Mouse (Mus musculus) left cerebral cortex, postnatal 10 days (tissue): ENCODE results near the gene Dgcr6. TPM values are rescaled to one million over a fixed set of nuclear protein-coding genes. Genes with fewer than 3 reads are reported as not detected.
"Not testable (repeated sequence)": the region's sequence is repeated elsewhere in the genome, so short reads cannot be mapped to it uniquely, and the experiment has no call there.

Source experiments
- DNase-seq, 2 experiments: peaks; one replicate each; pipeline ENCODE4 v3.0.0; 2021 to 2022; ENCODE audit warnings: low spot score in 2 of 2, mixed read lengths in 1 of 2; ENCODE audit errors: extremely low spot score in 1 of 2
- intact Hi-C: fragments of 180-260 bp; cut with DNase I; formaldehyde crosslinking; loops from one replicate; pipeline ENCODE4 v1.15.1; 2025
- total RNA-seq, 2 experiments: library from RNA; stranded (reverse); gene quantifications; 2 replicates each; pipeline ENCODE4 v1.2.3; 2021

Gene Dgcr6
- 100 to 1,000 TPM; 111 to 120 TPM for total RNA-seq

DNA sequence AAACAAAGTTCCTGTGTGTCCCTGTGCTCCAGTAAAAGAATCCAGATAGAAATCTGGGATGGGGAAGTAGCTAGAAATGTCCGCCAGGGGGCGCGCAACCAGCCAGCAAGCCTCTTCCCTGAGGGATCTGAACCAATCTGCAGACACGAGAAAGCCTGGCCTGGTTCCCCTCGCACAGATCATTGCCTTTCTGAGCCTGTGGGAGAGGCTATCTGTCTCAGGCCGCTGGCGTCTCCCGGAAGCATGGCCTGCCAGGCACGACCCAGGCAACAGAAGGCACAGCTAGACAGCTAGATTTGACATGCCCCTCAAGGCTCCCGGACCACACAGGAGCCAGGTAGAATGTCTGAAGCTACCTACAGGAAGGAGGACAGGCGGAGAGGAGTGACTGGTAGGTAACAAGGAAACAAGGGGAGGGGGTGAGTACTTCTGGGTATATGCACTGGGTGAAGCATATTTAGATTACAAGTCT, at the start of gene Dgcr6:
Gene Dgcr6 (plus strand): TSS at position 130 of the 472 bp plus-strand sequence.
- peak; percentile 77 to 86 for DNase-seq
- intact Hi-C loops = loop anchor here (2.0 kb wide), 1 partner anchor 158 kb away; no protein-coding TSS in a partner anchor

DNA sequence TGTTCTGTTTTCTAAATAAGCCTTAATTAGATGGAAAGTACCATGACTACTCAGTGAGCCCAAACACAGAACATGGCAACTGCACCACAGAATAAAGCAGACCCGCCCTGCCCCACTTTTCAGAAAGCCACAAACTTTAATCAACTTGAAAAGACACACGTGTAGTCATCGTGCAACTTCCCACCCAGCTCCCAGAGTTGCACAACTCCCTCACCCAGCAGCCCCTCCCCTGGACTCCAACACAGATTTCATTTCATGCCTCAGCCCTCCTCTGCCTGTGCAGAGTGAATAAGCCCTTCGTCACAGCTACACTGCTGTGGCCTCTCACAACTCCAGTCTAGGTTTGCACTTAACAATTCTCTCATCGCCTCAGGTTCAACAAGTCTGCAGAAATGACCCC, 48.1 kb upstream of the Dgcr6 start:
- no peak for DNase-seq
- intact Hi-C loops = no loop called here

DNA sequence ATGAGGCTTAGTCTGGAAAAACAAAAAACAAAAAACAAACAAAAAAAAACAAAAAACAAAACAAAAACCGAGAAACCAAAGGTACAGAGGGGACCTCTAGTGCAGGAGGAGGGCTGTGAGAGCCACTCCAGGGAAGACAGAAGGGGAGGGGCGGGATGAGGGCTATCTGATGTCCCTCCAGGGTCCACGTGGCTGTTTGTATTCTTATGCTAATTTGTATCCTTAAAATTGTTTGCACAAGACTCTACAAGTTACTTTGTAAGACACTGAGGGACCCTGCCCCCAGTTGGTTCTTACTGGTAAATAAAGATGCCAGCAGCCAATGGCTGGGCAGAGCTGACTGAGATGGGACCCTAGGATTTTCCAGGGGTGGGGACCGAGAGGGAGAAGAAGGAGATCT, 45.6 kb upstream of the Dgcr6 start:
- no peak for DNase-seq
- intact Hi-C loops = no loop called here

DNA sequence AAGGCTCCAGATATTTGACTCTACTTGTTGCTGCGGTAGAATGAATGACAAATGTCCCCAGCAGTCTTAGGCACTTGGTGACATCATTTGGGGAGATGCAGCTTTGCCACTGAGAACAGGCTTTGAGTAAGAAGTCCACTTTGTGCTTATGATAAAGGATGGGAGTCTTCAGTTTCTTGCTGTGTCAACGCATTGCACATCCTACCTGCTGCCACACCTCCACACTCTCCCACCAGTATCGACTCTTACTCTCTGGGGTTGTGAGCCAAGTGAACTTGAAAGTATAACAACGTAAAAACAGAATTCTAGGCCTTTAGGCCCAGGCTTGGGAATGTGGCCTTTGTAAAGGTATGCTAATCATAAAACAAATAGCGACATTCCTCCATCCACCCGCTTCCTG, 41.6 kb upstream of the Dgcr6 start:
- intact Hi-C loops = no loop called here
- no peak for DNase-seq

DNA sequence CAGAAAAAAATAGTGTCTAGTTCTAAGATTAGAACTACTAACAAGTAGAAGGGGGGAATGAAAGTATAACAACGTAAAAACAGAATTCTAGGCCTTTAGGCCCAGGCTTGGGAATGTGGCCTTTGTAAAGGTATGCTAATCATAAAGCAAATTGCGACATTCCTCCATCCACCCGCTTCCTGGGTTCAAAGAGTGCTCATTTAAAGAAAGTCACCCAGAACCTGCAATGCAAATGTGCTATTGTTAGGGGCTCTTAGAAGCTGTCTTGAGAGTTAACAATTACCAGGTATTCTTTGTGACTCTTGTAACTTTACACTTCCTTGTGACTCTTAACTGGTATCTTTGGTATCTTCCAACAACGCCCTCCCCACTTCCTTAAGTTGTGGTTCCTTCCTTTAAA, 36.2 kb upstream of the Dgcr6 start:
- intact Hi-C loops = not testable (repeated sequence)

DNA sequence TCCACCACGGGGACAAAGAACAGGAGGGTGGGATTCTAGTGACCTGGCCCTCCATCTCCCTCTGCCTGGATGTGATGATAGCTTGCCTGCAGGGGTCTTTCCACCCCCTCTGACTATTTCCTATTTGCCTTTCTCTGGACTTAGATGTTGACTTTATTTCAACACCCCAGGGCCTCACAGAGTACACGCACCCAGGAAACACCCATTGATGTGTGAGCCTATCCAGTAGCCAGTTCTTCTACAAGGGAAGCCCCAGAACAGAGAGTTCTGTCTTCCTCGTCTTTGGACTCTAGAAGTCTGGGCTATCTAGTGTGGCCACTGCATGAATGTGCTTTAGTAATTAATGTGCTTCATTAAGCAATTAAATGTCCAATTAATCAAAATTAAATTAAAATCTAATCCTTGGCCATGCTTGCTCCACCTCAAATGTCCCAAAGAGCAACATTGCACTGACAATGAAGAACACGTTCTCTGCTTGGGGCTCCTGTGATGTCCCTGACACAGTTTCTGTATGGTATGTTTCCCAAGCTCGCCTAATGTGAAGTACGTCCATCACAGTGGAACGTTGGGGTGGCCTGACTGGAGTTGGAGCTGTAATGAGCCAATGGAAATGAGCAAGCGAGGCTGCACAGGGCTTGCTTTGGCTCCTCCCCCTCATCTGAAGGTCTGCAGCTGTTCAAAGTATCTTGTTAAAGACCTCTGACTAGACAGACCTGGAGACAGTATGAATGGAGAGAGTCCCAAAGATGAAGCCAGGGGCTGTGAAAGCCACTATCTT, 29.7 kb upstream of the Dgcr6 start:
- intact Hi-C loops = no loop called here
- no peak for DNase-seq

More for the DNA sequence above, 36.2 kb upstream of the Dgcr6 start:
- not testable (repeated sequence) for DNase-seq

DNA sequence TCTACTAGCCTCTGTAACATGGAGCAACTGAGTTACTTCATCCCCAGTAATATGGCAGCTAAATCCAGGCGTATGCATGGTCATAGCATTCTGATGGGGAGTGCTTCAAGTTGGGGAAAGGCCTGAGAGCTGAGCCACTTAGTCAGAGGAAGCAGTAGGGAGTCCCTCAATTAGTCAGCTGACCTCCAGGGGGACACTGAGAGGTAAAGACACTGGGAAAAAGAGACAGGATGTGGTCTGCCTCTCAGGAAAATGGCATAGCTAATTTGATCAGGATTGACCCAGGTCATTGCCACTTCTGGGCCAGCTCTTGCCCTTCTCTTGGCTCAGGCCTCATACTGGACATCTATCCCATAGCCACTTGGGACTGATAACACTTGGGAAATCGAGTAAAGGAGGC, 25.3 kb upstream of the Dgcr6 start:
- intact Hi-C loops = no loop called here
- DNase-seq = no peak

DNA sequence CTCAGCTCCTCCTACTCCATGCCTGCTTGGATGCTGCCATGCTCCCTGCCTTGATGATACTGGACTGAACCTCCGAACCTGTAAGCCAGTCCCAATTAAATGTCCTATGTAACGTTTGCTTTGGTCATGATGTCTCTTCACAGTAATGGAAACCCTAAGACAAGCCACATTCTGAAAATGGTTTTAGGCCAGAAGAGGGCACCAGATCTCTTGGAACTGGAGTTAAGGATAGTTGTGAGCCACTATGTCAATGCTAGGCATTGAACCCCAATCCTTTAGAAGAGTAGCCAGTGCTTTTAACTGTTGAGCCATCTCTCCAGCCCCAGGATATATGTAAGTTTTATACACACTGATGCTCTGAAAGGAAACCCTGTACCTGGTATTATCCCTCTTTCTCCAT, 20.9 kb upstream of the Dgcr6 start:
- intact Hi-C loops = no loop called here
- no peak for DNase-seq

DNA sequence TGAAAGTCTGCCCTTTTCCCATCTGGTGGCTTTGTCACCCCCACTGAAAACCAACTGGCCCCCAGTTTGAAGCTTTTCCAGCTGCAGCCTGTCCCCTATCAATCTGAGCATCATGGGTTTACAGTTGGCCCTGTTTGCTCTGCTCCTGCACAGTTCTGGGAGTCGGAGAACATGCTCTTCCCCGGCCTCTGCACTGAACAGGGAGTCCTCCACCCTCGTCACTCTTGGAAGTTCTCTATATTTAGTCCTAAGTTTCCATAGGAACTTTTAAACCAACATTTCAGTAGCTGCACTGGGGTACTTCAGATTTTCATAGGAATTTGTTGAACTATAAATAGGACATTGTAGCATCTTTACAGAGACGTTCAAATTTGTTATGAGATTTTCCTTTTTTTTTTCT, 19.4 kb upstream of the Dgcr6 start:
- no peak for DNase-seq
- intact Hi-C loops = no loop called here

DNA sequence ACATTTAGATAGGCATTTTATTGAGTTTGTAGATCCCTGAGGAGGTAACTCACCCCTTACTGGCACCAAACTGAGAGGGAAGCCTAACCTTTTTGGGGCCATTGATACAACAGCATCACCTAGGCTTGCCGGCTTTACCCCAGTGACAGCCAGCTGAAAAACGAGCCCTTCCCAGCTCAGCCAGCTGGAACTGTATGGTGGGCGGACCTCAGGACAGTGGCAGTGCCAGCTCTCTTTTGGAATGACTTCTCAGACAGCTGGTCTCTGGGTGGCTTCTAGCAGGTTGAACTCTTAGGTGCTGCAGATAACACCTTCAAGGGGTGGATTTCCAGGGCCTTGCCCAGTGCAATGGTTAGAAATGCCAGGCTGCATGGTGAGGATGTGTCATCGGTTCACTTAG, 18.4 kb upstream of the Dgcr6 start:
- intact Hi-C loops = no loop called here

DNA sequence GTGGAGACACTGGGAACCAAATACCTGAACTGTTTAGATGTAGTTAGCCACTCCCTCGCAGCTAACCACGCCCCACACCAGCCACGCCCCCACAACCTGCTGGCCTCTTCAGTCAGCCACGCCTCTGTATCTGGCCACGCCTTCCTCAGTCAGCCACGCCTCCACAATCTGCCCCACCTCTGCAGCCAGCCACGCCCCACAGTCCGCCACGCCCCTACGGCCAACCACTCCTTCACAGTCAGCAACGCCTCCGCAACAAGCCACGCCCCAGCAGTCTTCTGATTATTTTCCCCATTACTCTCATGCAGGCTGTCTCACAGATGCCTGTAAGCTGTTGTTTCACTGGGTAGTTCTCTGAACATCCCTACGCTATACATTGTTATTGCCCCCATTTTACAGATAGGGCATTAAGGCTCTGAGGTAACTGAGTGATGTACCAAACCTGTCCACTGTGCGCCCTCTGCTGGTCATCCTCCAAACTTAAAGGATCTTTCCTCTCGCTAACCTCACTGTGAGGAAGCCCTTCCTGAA, 16.2 kb upstream of the Dgcr6 start:
- intact Hi-C loops = no loop called here

More for the DNA sequence above, 18.4 kb upstream of the Dgcr6 start:
- DNase-seq = no peak

DNA sequence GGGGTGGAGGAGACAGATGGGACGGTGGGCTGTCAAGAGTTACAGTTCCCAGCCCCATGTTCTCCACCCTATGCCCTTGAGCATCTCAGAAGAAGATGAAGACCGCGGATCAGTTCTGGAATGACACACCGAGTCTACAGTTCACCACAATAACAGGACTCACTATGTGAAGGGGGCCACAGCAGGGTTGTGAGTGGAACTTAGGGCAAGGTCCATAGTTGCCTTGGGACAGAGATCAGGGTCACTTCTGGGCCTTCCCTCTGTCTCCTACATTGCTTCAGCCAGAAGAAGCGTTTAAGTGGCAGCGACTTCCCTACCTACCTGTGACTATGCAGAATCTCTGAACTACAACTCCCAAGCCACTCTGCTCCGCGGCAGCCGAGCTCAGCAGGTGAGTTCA, 15.6 kb upstream of the Dgcr6 start:
- intact Hi-C loops = no loop called here
- no peak for DNase-seq

More for the DNA sequence above, 16.2 kb upstream of the Dgcr6 start:
- peak in 1 of 2 experiments; percentile 71 for DNase-seq

DNA sequence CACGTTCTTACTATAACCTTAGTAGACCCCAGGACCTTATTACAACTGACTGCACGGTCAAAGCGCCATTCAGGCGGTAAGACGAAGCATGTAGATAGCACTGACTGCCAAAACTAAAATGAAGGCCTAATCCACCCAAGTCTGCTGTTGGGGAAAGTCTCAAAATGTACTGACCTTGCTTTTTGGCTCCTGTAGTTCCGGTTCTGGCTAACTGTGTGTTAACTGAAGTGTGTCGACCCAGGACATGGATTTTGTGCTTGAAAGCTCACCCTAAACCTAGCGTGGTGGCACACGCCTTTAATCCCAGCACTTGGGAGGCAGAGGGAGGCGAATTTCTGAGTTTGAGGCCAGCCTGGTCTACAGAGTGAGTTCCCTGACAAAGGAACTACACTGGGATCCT, 7.7 kb upstream of the Dgcr6 start:
- intact Hi-C loops = loop anchor here (5.0 kb wide), 1 partner anchor 118 kb away; the partner anchor contains the start of gene Slc25a1
- DNase-seq = no peak

DNA sequence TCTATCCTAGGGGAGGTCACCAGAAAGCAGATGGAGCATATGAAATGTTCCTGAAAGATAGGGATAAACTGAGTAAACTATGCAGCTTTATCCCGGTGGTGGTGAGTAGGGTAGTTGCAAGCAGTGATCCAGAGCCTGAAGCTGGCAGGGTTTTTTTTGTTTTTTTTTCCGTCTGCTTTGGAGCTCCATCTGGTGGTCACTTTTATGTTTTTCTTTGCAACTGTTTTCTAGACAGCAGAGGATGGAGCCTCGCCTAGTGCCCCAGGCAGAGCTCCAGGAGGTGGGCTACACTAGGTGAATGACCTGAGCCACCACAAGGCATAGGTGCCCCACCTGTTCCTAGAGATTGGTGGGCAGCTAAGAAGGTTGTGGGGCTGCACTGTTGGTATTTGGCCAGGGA, 5.0 kb upstream of the Dgcr6 start:
- DNase-seq = no peak
- intact Hi-C loops = loop anchor here (5.0 kb wide), 1 partner anchor 120 kb away; the partner anchor contains the start of gene Slc25a1

DNA sequence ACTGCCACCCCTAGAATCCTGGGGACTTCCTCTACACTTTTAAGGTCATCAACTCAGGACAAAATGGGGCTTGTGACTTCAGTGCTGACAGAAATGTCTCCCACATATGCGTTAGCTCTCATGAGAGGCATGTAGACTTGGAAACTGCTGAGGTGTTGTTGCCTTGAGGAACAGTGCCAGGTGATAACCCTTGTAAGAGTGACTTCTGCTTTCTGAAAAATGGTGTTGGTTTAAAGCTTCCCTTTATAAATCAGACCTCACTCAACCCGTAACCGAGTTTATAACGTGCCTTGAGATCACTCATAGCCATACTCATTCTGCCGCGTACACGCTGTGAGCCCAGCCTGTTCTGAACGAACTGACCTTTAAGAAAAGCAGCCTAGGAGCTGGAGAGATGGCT, 4.6 kb upstream of the Dgcr6 start:
- intact Hi-C loops = loop anchor here (5.0 kb wide), 1 partner anchor 121 kb away; the partner anchor contains the start of gene Slc25a1
- DNase-seq = no peak

DNA sequence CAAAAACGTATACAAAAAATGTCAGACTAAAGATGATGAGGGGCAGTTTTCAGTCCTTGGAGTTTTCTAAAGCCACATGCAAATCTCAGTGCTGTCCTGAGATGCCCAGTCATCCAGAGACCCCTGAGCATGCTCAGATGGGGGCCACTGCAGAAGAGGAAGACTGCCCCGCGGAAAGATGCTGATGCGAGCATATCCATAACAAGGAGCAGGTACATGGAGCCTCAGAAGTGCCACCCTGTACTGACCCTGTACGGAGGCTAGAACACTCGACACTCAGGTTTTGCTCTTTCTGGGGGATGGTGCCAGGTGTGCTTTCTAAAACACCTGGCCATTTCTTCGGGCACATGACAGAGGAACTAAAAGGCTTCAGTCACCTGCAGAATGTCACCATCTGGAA, 338 bp upstream of the Dgcr6 start:
- intact Hi-C loops = loop anchor here (2.0 kb wide), 1 partner anchor 158 kb away; no protein-coding TSS in a partner anchor
- DNase-seq = no peak

DNA sequence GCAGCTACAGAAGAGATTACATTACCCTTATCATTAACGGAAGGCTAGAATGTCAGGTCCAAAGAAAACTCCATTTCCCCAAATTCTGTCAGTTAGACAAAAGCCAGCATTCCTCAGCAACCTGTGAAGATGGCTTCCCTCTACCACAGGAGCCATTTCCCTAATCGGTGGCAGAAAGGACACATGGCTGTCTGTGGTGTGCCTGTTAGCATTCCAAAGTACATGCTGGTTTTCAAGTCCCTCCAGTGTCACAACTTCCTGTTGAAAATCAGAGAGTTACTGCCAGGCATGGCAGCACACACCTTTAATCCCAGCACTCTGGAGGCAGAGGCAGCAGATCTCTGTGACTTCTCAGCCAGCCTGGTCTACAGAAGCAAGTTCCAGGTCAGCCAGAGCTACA, 3.6 kb downstream of the Dgcr6 start:
- intact Hi-C loops = no loop called here
- no peak for DNase-seq

DNA sequence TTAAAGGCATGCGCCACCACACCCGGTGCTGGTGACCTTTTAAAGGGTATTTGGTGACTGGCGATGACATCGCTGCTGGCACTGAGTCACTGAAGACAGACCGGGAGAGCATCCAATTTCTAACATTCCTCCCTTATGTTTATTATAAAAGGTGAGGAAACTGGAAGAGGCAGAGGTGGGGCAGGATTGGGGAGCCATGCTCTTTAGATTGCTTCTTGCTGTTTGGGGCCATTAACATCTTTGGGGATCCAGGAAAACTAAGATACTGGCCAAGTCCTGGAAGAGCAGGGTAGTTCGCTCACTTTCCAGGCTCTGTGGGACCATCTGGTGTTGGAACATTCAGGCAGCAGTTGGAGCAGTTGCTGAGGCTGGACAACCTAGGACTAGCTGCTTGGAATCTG, 5.7 kb downstream of the Dgcr6 start:
- no peak for DNase-seq
- intact Hi-C loops = no loop called here

DNA sequence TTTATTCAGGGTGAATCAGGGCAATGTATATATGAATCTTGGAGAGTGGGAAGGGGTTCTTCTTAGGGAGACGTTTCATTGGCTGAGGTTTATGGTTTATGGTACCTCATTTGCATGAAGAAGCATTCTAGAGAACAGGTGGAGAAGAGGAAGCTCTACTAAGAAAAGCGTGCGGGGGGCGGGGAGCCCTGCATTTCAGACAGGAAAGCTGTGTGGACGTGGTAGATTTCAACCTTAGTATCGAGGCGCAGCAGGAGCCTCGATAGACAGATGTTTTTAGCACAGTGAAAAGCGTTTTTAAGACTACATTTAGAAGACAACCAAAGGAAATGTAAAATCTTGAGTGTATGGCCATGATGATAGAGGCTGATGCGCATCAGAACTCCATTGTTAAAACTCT, 6.6 kb downstream of the Dgcr6 start:
- no peak for DNase-seq
- intact Hi-C loops = no loop called here

DNA sequence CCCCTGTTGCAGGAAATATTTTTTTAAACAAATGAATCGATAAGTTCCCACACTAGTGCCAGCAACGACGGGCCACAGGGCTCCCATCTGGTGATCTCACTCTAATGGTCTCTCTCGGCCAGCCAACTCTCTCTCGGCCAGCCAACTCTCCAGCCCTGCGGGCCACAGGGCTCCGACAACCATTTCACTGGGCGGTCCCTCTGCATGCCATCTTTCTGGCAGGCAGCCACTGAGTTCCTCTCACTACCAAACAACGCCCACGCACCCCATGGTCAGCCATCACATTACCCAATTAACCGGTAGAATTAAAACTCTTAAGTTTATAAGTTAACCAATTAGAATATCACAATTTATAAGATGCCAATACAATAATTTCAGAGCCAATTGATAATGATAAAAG, 8.5 kb downstream of the Dgcr6 start:
- intact Hi-C loops = no loop called here
- peak in 1 of 2 experiments; percentile 61 for DNase-seq
